Mouse (Mus musculus) hindbrain, embryonic 16.5 days (tissue): Measurements from ENCODE around the gene Ppp1r14b. TPM values are rescaled to one million over a fixed set of nuclear protein-coding genes. Genes with fewer than 3 reads are reported as not detected.

ENCODE experiments used
- ATAC-seq: fragments of 200-750 bp; cut with Nextera tagmentation; 2 replicates; pipeline ENCODE4 v1.8.0; 2017; ENCODE audit warnings: moderate TSS enrichment, moderate library complexity
- H3K27ac ChIP-seq: fragments of 300-500 bp; sonication (generic); 2 replicates; pipeline ENCODE4 v1.5.1; 2014; ENCODE audit warnings: low read depth, mild to moderate bottlenecking, control low read depth, low read length, moderate library complexity
- H3K27me3 ChIP-seq: fragments of 300-500 bp; sonication (generic); replicated peaks from 2 replicates; pipeline ENCODE4 v1.6.1; 2014; ENCODE audit warnings: low read length; ENCODE audit not compliant: control insufficient read depth, insufficient read depth
- H3K36me3 ChIP-seq: fragments of 300-500 bp; sonication (generic); 2 replicates; pipeline ENCODE4 v1.6.1; 2014; ENCODE audit warnings: mild to moderate bottlenecking, low read length, moderate library complexity, mixed read lengths; ENCODE audit not compliant: control insufficient read depth, insufficient read depth
- H3K4me1 ChIP-seq: fragments of 300-500 bp; sonication (generic); 2 replicates; pipeline ENCODE4 v1.6.1; 2014; ENCODE audit warnings: low read depth, low read length; ENCODE audit not compliant: control insufficient read depth, insufficient read depth
- H3K4me2 ChIP-seq: fragments of 300-500 bp; sonication (generic); 2 replicates; pipeline ENCODE4 v1.6.1; 2014; ENCODE audit warnings: mild to moderate bottlenecking, low read length, control low read depth, moderate library complexity
- H3K4me3 ChIP-seq: fragments of 300-500 bp; sonication (generic); 2 replicates; pipeline ENCODE4 v1.5.1; 2014; ENCODE audit warnings: mild to moderate bottlenecking, low read length, control low read depth, moderate library complexity
- H3K9ac ChIP-seq: fragments of 300-500 bp; sonication (generic); 2 replicates; pipeline ENCODE4 v1.6.1; 2014; ENCODE audit warnings: low read depth, mild to moderate bottlenecking, control low read depth, low read length, moderate library complexity
- H3K9me3 ChIP-seq: fragments of 300-500 bp; sonication (generic); 2 replicates; pipeline ENCODE4 v1.6.1; 2014; ENCODE audit warnings: mild to moderate bottlenecking, low read length, moderate library complexity; ENCODE audit not compliant: control insufficient read depth
- WGBS: fragments of 180-500 bp; shearing (Covaris S2); extraction: QIAGEN DNeasy Blood & Tissue Kit; methylation state at CpG from one replicate; pipeline ENCODE4 v1.1.7; 2014; 5-methylcytosine and 5-hydroxymethylcytosine counted together
- polyA plus RNA-seq: library from polyadenylated mRNA; unstranded; fragments of >200 nt; fragmentation: Nextera tagmentation; extraction: Ambion mirVana; gene quantifications from 2 replicates; pipeline ENCODE4 v1.2.1, GENCODE M21; 2015

The Ppp1r14b gene
- polyA plus RNA-seq, 1 experiment from 2014 or later: 89.4 TPM

GRCm38 (mm10) chr19:6979486-6980380 lies 5.0 kb downstream of the Ppp1r14b start:
- WGBS: under 1% methylated on average over 52 of the region's 59 CpGs
- Histone ChIP-seq H3K27me3 (no peaks in the 10 kb centered on the region), H3K36me3 (peaks cover 19% of the 10 kb centered on the region), H3K27ac (peak overlapping the region; percentile 97), H3K4me1 (peaks cover 38% of the 10 kb centered on the region), H3K4me2 (peak overlapping the region; percentile 73), H3K9me3 (no peaks in the 10 kb centered on the region), H3K9ac (peak overlapping the region; percentile 84), H3K4me3 (peak overlapping the region; percentile 68)
- peak; percentile 90 for ATAC-seq

- 2% methylated on average over 38 of the region's 38 CpGs for WGBS
- H3K27ac ChIP-seq: peak within 1 kb of the TSS; percentile 97
- H3K4me3 ChIP-seq: peak within 1 kb of the TSS; percentile 68
- peak within 1 kb of the TSS; percentile 73 for H3K4me2 ChIP-seq
- peaks cover 38% of the 10 kb centered on the region for H3K4me1 ChIP-seq
- H3K27me3 ChIP-seq: no peaks in the 10 kb centered on the region
- H3K9ac ChIP-seq: peak within 1 kb of the TSS; percentile 84
- H3K36me3 ChIP-seq: peaks cover 22% of the 10 kb centered on the region
- H3K9me3 ChIP-seq: no peaks in the 10 kb centered on the region
- ATAC-seq: peak; percentile 88
Measured at GRCm38 (mm10) chr19:6980381-6981093, 5.8 kb downstream of the Ppp1r14b start, which contains the start of gene Fkbp2. Fkbp2 (minus strand) TSS chr19:6980501.

GRCm38 (mm10) chr19:6981465-6981864 lies 6.7 kb downstream of the Ppp1r14b start:
- H3K4me2 ChIP-seq: no peak overlapping the region
- 88% methylated on average over 4 of the region's 4 CpGs for WGBS
- no peaks in the 10 kb centered on the region for H3K27me3 ChIP-seq
- no peak overlapping the region for H3K4me3 ChIP-seq
- peaks cover 38% of the 10 kb centered on the region for H3K4me1 ChIP-seq
- H3K36me3 ChIP-seq: peaks cover 22% of the 10 kb centered on the region
- H3K9ac ChIP-seq: no peak overlapping the region
- no peak overlapping the region for H3K27ac ChIP-seq
- no peak for ATAC-seq
- no peaks in the 10 kb centered on the region for H3K9me3 ChIP-seq

- Histone ChIP-seq H3K27ac (no peak overlapping the region), H3K36me3 (peaks cover 12% of the 10 kb centered on the region), H3K27me3 (no peaks in the 10 kb centered on the region), H3K9me3 (no peaks in the 10 kb centered on the region), H3K9ac (no peak overlapping the region), H3K4me2 (no peak overlapping the region), H3K4me3 (no peak overlapping the region), H3K4me1 (peaks cover 29% of the 10 kb centered on the region)
- no peak for ATAC-seq
- 26% methylated on average over 5 of the region's 5 CpGs for WGBS
Measured at GRCm38 (mm10) chr19:6983621-6984020, 8.9 kb downstream of the Ppp1r14b start.

- peak overlapping the region; percentile 33; the same call in 1 of the 2 replicates for H3K9ac ChIP-seq
- 86% methylated on average over 19 of the region's 19 CpGs for WGBS
- H3K4me1 ChIP-seq: peaks cover 23% of the 10 kb centered on the region
- no peak overlapping the region for H3K4me2 ChIP-seq
- H3K27ac ChIP-seq: no peak overlapping the region
- H3K4me3 ChIP-seq: no peak overlapping the region
- no peaks in the 10 kb centered on the region for H3K27me3 ChIP-seq
- peaks cover 12% of the 10 kb centered on the region for H3K36me3 ChIP-seq
- ATAC-seq: no peak
- H3K9me3 ChIP-seq: no peaks in the 10 kb centered on the region
Measured at GRCm38 (mm10) chr19:6985300-6985699, 10.5 kb downstream of the Ppp1r14b start.

- Histone ChIP-seq H3K4me1 (peaks cover 18% of the 10 kb centered on the region), H3K36me3 (peaks cover 12% of the 10 kb centered on the region), H3K9me3 (no peaks in the 10 kb centered on the region), H3K27ac (no peak overlapping the region; the same call in 1 of the 2 replicates), H3K27me3 (no peaks in the 10 kb centered on the region), H3K9ac (no peak overlapping the region; the same call in 1 of the 2 replicates), H3K4me3 (peak overlapping the region; percentile 84), H3K4me2 (peak overlapping the region; percentile 95)
- WGBS: 74% methylated on average over 10 of the region's 10 CpGs
- ATAC-seq: no peak
Measured at GRCm38 (mm10) chr19:6985951-6986708, 11.4 kb downstream of the Ppp1r14b start.

GRCm38 (mm10) chr19:6987061-6987903 lies 12.5 kb downstream of the Ppp1r14b start, which contains the start of gene Vegfb:
Vegfb (minus strand) TSS chr19:6987651.
- WGBS: under 1% methylated on average over 57 of the region's 85 CpGs
- peak; percentile 32 for ATAC-seq

GRCm38 (mm10) chr19:6987904-6988285 lies 13.1 kb downstream of the Ppp1r14b start:
- H3K4me1 ChIP-seq: peaks cover 25% of the 10 kb centered on the region
- H3K4me2 ChIP-seq: peak overlapping the region; percentile 95
- peak overlapping the region; percentile 84 for H3K4me3 ChIP-seq
- no peaks in the 10 kb centered on the region for H3K9me3 ChIP-seq
- H3K27ac ChIP-seq: peak overlapping the region; percentile 89
- WGBS: 2% methylated on average over 8 of the region's 8 CpGs
- no peaks in the 10 kb centered on the region for H3K27me3 ChIP-seq
- peaks cover 5% of the 10 kb centered on the region; the same call in 1 of the 2 replicates for H3K36me3 ChIP-seq
- H3K9ac ChIP-seq: peak overlapping the region; percentile 98
- ATAC-seq: no peak

More at GRCm38 (mm10) chr19:6987061-6987903, 12.5 kb downstream of the Ppp1r14b start, which contains the start of gene Vegfb:
- Histone ChIP-seq H3K4me1 (peaks cover 23% of the 10 kb centered on the region), H3K9me3 (no peaks in the 10 kb centered on the region), H3K27ac (peak within 1 kb of the TSS; percentile 89), H3K4me2 (peak within 1 kb of the TSS; percentile 95), H3K36me3 (peaks cover 10% of the 10 kb centered on the region), H3K9ac (peak within 1 kb of the TSS; percentile 98), H3K4me3 (peak within 1 kb of the TSS; percentile 84), H3K27me3 (no peaks in the 10 kb centered on the region)
